Mouse (Mus musculus): ENCODE measurements around the gene Cic. TPM values are rescaled to one million over a fixed set of nuclear protein-coding genes. Genes with fewer than 3 reads are reported as not detected.
"Not testable (repeated sequence)": the region's sequence is repeated elsewhere in the genome, so short reads cannot be mapped to it uniquely, and the experiment has no call there.

Gene Cic
- polyA plus RNA-seq, 1 experiment: 124 TPM

DNA sequence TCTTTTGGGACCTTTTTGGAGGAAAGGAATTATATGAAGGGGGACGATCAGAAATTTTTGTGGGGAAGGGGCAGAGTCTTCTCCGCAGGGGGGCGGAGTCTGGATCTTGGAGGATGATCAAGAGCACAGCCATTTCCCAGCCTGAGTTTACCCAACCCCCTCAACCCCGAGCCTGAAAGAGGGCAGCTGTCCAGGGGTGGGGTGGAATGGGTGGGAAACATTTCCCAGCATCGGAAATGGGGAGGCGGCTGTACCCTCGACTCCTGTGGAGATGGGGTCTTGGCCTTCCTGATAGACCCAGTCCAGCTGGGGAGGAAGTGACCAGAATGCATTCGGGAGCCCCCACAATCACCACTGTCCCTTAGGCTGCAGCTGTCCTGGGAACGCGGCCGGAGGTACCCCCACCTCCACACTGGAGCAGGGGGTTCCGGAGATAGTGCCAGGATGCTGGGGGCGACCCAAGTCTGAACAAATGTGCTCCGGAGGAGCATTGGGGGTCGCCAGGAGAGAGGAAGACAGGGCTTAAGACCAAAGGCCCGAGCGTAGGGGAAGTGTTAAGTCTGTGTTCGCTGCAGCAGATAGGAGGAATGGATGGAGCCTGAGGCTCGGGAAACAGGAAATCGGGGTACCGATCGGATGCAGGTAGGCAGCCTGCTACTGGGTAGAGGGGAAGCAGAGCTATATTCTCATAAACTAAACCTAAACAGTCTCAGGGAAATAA is 16.3 kb upstream of the Cic start:
- TF ChIP-seq CTCF (IDR thresholded peaks at IDR 0.05; ENCODE audit: borderline replicate concordance, insufficient read depth, low read depth, low read length): no peak
- TF ChIP-seq POLR2A (IDR thresholded peaks at IDR 0.05; ENCODE audit: borderline replicate concordance, insufficient read depth, low read length): no peak
- peak; percentile 59 to 71 for DNase-seq
- Histone ChIP-seq H3K4me1 (ENCODE audit: control insufficient read depth, insufficient read depth, low read length) (peaks cover 17% of the 10 kb centered on the region; the same call in 1 of the 2 replicates), H3K27ac (ENCODE audit: insufficient read depth, low read length) (peak overlapping the region; percentile 98), H3K4me3 (replicated peaks; ENCODE audit: insufficient read depth, low read depth, low read length) (peak overlapping the region; percentile 72), H3K27me3 (ENCODE audit: control insufficient read depth, insufficient read depth, low read length) (no peaks in the 10 kb centered on the region)
- WGBS: 1% methylated on average over 22 of the region's 22 CpGs

DNA sequence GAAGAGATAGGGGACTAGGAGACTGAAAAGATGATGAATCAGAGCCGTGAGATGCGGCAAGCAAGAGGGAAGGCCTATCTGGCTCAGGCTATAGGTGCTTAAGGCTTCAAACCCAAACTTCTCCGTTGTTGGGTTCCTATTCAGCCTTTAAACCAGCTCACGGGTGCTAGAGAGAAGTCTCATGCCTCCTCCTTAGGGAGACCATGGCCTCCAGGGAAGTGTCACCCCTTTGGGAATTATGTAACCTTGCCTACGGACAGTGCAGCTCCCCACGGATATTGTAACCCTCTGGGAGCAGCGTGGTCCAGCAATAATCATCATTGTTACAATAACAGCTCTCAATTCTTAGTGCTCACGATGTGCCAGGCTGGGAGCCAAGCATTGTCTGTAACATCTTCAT is 15.7 kb upstream of the Cic start:
- WGBS: 16% methylated on average over 8 of the region's 8 CpGs
- peak; percentile 52 to 66 for DNase-seq
- TF ChIP-seq CTCF (IDR thresholded peaks at IDR 0.05; ENCODE audit: borderline replicate concordance, insufficient read depth, low read depth, low read length) (no peak), POLR2A (IDR thresholded peaks at IDR 0.05; ENCODE audit: borderline replicate concordance, insufficient read depth, low read length) (no peak)
- Histone ChIP-seq H3K4me3 (replicated peaks; ENCODE audit: insufficient read depth, low read depth, low read length) (peak overlapping the region; percentile 72), H3K4me1 (ENCODE audit: control insufficient read depth, insufficient read depth, low read length) (peaks cover 16% of the 10 kb centered on the region; the same call in 1 of the 2 replicates), H3K27ac (ENCODE audit: insufficient read depth, low read length) (peak overlapping the region; percentile 98), H3K27me3 (ENCODE audit: control insufficient read depth, insufficient read depth, low read length) (no peaks in the 10 kb centered on the region)

DNA sequence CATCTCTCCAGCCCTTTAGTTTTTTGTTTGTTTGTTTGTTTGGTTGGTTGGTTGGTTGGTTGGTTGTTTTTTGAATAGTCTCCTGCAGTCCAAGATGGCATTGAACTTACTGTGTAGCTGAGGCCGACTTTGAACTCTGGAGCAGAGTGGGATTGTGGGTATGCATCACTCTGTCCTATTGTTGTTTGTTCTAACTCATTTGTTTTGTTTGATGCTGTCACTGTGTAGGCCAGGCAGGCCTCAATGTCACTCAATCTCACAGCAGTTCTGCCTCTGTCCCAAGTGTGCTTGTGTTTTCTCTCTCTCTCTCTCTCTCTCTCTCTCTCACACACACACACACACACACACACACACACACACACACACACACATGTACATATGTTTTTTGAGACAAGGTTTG is 5.6 kb upstream of the Cic start:
- H3K4me1 ChIP-seq (ENCODE audit: control insufficient read depth, insufficient read depth, low read length): peaks cover 2% of the 10 kb centered on the region; the same call in 1 of the 2 replicates
- H3K27ac ChIP-seq (ENCODE audit: insufficient read depth, low read length): no peak overlapping the region
- no peak for DNase-seq
- H3K27me3 ChIP-seq (ENCODE audit: control insufficient read depth, insufficient read depth, low read length): no peaks in the 10 kb centered on the region
- TF ChIP-seq CTCF (IDR thresholded peaks at IDR 0.05; ENCODE audit: borderline replicate concordance, insufficient read depth, low read depth, low read length): no peak
- TF ChIP-seq POLR2A (IDR thresholded peaks at IDR 0.05; ENCODE audit: borderline replicate concordance, insufficient read depth, low read length): no peak
- WGBS: 72% methylated on average over 1 of the region's 1 CpGs
- H3K4me3 ChIP-seq (replicated peaks; ENCODE audit: insufficient read depth, low read depth, low read length): no peak overlapping the region

DNA sequence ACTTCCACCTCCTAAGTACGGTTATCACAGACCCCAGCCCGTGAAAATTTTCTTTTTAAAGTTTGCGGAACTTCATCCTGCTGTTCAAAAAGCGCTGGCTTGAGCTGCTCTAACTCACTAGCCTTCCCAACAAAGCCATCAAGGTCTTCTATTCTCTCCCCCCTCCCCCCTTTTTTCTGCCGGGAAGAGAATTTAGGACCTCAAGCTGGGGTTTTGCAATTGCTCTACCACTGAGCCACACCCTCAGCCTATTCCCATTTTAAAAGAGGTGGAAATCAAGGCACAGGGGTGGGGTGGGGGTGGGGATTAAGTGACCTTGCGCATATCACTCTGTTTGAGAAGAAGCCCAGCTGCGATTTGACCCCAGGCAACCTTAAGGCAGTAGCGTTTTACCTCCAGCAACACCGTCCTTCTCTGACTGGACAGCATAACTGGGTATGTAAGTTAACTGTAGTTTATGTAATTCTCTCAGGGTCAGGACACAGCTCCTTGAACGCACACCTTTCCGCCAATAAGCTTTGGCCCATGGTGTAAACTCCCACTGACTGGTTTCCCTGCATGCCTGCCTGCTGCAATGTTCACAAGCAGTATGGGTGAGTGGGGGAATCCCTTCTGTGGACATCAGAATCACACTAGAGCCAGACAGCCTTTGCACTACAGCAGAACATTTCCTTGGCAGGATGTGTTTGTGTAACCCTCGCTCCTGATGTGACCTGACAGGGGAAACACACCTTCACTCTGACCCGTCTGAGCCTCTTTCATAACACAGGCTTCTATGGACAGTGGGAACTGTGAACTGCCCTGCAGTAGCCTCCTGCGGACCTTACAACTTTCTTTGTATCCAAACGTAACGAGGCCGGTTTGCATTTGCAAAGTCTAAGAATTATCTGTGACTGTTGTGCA is 3.3 kb upstream of the Cic start:
- Histone ChIP-seq H3K4me3 (replicated peaks; ENCODE audit: insufficient read depth, low read depth, low read length) (no peak overlapping the region), H3K27me3 (ENCODE audit: control insufficient read depth, insufficient read depth, low read length) (no peaks in the 10 kb centered on the region), H3K4me1 (ENCODE audit: control insufficient read depth, insufficient read depth, low read length) (peaks cover 7% of the 10 kb centered on the region; the same call in 1 of the 2 replicates), H3K27ac (ENCODE audit: insufficient read depth, low read length) (no peak overlapping the region)
- no peak for TF ChIP-seq POLR2A (IDR thresholded peaks at IDR 0.05; ENCODE audit: borderline replicate concordance, insufficient read depth, low read length)
- no peak for TF ChIP-seq CTCF (IDR thresholded peaks at IDR 0.05; ENCODE audit: borderline replicate concordance, insufficient read depth, low read depth, low read length)
- 55% methylated on average over 17 of the region's 17 CpGs for WGBS
- DNase-seq: peak in 1 of 2 experiments; percentile 8

DNA sequence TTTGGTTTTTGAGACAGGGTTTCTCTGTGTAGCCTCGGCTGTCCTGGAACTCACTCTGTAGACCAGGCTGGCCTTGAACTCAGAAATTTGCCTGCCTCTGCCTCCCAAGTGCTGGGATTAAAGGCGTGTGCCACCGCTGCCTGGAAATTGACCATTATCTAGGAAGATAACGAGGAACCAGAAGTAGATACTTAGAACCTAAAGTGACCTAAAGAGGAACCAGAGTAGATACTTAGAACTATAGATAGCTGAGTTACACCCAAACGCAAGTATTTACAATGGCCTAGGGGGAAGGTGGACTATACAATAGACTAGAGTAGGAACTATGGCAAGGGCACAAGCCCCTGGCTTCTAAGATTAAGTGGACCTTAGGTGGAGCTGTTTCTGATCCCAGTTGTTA is 1.8 kb upstream of the Cic start:
- not testable (repeated sequence) for DNase-seq

DNA sequence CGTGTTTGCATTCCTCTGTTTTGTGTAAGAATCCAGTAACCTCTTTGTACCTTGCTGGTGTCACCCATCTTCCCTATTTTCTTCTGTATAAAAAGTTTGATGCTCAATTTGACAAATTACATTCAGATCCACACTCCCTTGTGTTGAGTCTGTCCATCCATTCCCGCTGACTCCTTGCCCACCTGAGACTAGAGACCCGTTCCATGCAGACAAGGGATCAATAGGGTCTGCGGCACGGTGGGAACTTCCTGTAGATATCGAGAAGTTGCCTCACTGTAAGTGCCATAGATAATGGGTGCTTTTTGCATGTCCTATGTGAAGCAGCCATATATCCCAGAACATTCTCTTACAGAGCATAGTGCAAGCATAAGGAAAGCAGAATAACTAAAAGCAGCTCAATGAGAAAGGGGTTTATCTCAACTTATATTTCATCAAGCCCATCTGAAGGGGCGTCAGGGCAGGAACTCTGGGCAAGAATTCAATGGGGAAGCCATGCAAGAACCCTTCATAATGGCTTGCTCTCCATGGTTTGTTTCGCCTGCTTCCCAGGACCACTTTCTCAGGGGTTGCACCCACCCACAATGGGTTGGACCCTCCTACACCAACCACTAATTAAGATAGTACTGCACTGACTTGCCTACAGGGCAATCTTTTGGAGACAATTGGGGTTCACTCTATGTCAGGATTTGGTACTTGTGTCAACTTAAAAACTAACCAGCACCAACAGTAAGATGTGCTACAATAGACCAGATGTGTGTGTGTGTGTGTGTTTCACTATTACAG is 1.1 kb upstream of the Cic start:
- peak in 1 of 2 experiments; percentile 16 for DNase-seq
- H3K27ac ChIP-seq (ENCODE audit: insufficient read depth, low read length): no peak overlapping the region

More for the DNA sequence above, 1.8 kb upstream of the Cic start:
- not testable (repeated sequence) for H3K4me3 ChIP-seq (replicated peaks; ENCODE audit: insufficient read depth, low read depth, low read length); H3K27me3 ChIP-seq (ENCODE audit: control insufficient read depth, insufficient read depth, low read length); H3K27ac ChIP-seq (ENCODE audit: insufficient read depth, low read length)
- WGBS: 91% methylated on average over 5 of the region's 5 CpGs
- H3K4me1 ChIP-seq (ENCODE audit: control insufficient read depth, insufficient read depth, low read length): peaks cover 19% of the 10 kb centered on the region

DNA sequence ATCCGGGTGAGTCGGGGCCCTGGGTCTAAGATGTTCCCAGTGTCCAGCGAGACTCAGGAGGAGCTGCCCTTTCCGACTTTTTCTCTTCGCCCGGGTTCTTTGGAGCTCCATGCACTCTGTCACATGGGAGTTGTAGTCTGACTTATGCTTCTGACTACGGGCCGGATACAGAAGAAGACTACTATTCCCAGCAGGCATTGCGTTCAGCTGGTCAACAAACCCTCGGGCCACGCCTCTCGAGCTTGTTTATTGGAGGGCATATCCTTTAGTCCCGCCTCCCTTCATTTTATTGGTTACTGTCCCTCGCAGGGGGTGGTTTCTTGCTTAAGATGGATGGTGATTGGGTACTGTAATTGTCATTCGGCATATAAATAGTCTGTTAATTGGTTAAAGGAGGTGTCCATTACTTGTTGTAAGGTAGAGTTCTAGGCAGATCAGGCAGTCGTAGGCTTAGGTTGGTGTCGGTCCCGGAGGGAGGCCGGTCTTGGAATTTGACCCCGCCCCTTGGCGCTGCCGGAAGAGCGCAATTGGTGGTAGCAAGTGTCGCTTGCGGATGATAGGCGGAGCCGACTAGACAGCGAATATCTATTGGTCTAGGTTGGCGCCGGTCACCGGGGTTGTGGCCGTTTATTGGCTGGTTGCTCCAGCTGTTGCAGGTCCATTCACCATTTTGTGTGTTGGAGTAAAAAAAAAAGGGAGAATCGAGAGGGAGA is 403 bp downstream of the Cic start:
- H3K27me3 ChIP-seq (ENCODE audit: control insufficient read depth, insufficient read depth, low read length): no peaks in the 10 kb centered on the region
- TF ChIP-seq CTCF (IDR thresholded peaks at IDR 0.05; ENCODE audit: borderline replicate concordance, insufficient read depth, low read depth, low read length) (no peak), POLR2A (IDR thresholded peaks at IDR 0.05; ENCODE audit: borderline replicate concordance, insufficient read depth, low read length) (0 out of 2 replicates have a peak, but pooled peaks have one; percentile 13)
- H3K27ac ChIP-seq (ENCODE audit: insufficient read depth, low read length): peak overlapping the region; percentile 99
- peak overlapping the region; percentile 96 for H3K4me3 ChIP-seq (replicated peaks; ENCODE audit: insufficient read depth, low read depth, low read length)
- DNase-seq: peak; percentile 99 to 100
- WGBS: under 1% methylated on average over 33 of the region's 33 CpGs
- H3K4me1 ChIP-seq (ENCODE audit: control insufficient read depth, insufficient read depth, low read length): peaks cover 19% of the 10 kb centered on the region

More for the DNA sequence above, 1.1 kb upstream of the Cic start:
- TF ChIP-seq CTCF (IDR thresholded peaks at IDR 0.05; ENCODE audit: borderline replicate concordance, insufficient read depth, low read depth, low read length) (no peak), POLR2A (IDR thresholded peaks at IDR 0.05; ENCODE audit: borderline replicate concordance, insufficient read depth, low read length) (no peak)
- H3K27me3 ChIP-seq (ENCODE audit: control insufficient read depth, insufficient read depth, low read length): no peaks in the 10 kb centered on the region
- WGBS: 91% methylated on average over 8 of the region's 8 CpGs
- H3K4me3 ChIP-seq (replicated peaks; ENCODE audit: insufficient read depth, low read depth, low read length): no peak overlapping the region
- H3K4me1 ChIP-seq (ENCODE audit: control insufficient read depth, insufficient read depth, low read length): peaks cover 19% of the 10 kb centered on the region

Measured in cerebellum, adult 2 months (tissue).